Comparison of ENCODE assay signal across 7 mouse cellular contexts in genomic region chr9:64393914-64394596, GRCm38 (mm10). TPM values are rescaled to one million over a fixed set of nuclear protein-coding genes. Genes with fewer than 3 reads are reported as not detected.
DNase-seq lines count a peak whose midpoint lies in the region; ATAC-seq and TF ChIP-seq lines count a peak whose summit lies in the region.

No protein-coding gene starts in this region.

- 43% methylated on average over 5 of the region's 5 CpGs for WGBS in lung, embryonic 16.5 days

- no peak overlapping the region for H3K9ac ChIP-seq in ES-E14 (ENCODE audit: insufficient read depth, low read depth, low read length, poor library complexity, severe bottlenecking)
- no peak overlapping the region for H3K9ac ChIP-seq in lung, embryonic 16.5 days (ENCODE audit: low read length)

- H3K27ac ChIP-seq in ES-E14 (ENCODE audit: insufficient read depth, low read depth, low read length, poor library complexity, severe bottlenecking) = no peak overlapping the region
- H3K27ac ChIP-seq in lung, embryonic 16.5 days (ENCODE audit: low read length) = peak overlapping the region; percentile 51

- no peaks in the 10 kb centered on the region for H3K36me3 ChIP-seq in ES-E14 (ENCODE audit: control insufficient read depth, insufficient read depth, low read length, poor library complexity, severe bottlenecking)
- no peaks in the 10 kb centered on the region for H3K36me3 ChIP-seq in lung, embryonic 16.5 days (ENCODE audit: control insufficient read depth, insufficient read depth, low read length)

- DNase-seq in A20 (ENCODE audit: low read depth, low spot score) (peak; percentile 64), ES-E14 (ENCODE audit: low read depth, low spot score) (no peak)
- DNase-seq in cerebellum, adult 18-20 months = peak; percentile 82 to 87
- DNase-seq in gastrocnemius, postnatal 10 days = peak; percentile 75
- DNase-seq in kidney, postnatal 14 days = peak; percentile 83
- peak; percentile 57 for DNase-seq in spleen, adult 12 weeks (ENCODE audit: low spot score)

- H3K4me1 ChIP-seq in ES-E14 (ENCODE audit: control insufficient read depth in 2 of 2, insufficient read depth in 2 of 2, low read length in 2 of 2, poor library complexity in 1 of 2) = peaks cover 5 to 18% of the 10 kb centered on the region in 2 experiments
- peaks cover 5% of the 10 kb centered on the region; the same call in 1 of the 2 replicates for H3K4me1 ChIP-seq in lung, embryonic 16.5 days (replicated peaks; ENCODE audit: control insufficient read depth, insufficient read depth, low read length)

- no peak overlapping the region for H3K4me3 ChIP-seq in ES-E14 (ENCODE audit: insufficient read depth in 1 of 2, low read depth in 1 of 2, low read length in 2 of 2, poor library complexity in 1 of 2, severe bottlenecking in 1 of 2)
- H3K4me3 ChIP-seq in lung, embryonic 16.5 days (ENCODE audit: low read length) = no peak overlapping the region

- peaks cover 3% of the 10 kb centered on the region; the same call in 1 of the 2 replicates for H3K27me3 ChIP-seq in lung, embryonic 16.5 days (ENCODE audit: control insufficient read depth, insufficient read depth, low read depth, low read length)

- no peaks in the 10 kb centered on the region for H3K9me3 ChIP-seq in ES-E14 (ENCODE audit: control insufficient read depth, insufficient read depth, low read depth, low read length)
- H3K9me3 ChIP-seq in lung, embryonic 16.5 days (ENCODE audit: control insufficient read depth, low read length) = no peaks in the 10 kb centered on the region

- ATAC-seq in lung, embryonic 16.5 days (ENCODE audit: low read depth) = peak; percentile 72

- in situ Hi-C loops in ES-E14 (cut with MboI; ENCODE audit: low sequenced_read_pairs in 2 of 2, unreplicated experiment in 2 of 2) = no loop called here

- H3K4me2 ChIP-seq in lung, embryonic 16.5 days (ENCODE audit: low read depth, low read length) = no peak overlapping the region

TF ChIP-seq in ES-E14, 5 proteins besides CTCF, POLR2A, EP300 and RAD21:
- TF ChIP-seq ZC3H11A (IDR thresholded peaks at IDR 0.05; ENCODE audit: borderline replicate concordance, low read depth, low read length) (peak; percentile 51), MAFK (IDR thresholded peaks at IDR 0.05; ENCODE audit: insufficient read depth, low read depth, low read length) (no peak)

RNA-seq across cellular contexts. Expression of gene Megf11, which starts 8.6 kb away (rescaled TPM):
- total RNA-seq in ES-E14 (2012; rRNA removed) = 7.5 and 12.5 TPM in 2 replicates
- total RNA-seq in gastrocnemius, postnatal 10 days (2021) = 1 to 10 TPM in 1 of 2 experiments, under 1 TPM in 1; 0.38 to 1.5 TPM
- polyA plus RNA-seq in lung, embryonic 16.5 days (2015; fragmentation: Nextera tagmentation; extraction: Ambion mirVana) = 1.2 and 1.3 TPM in 2 replicates

RNA-seq across cellular contexts. Expression of gene Dis3l, which starts 53.0 kb away (rescaled TPM):
- 10.1 and 11.2 TPM in 2 replicates for total RNA-seq in ES-E14 (2012; rRNA removed)
- total RNA-seq in gastrocnemius, postnatal 10 days (2021) = 10 to 100 TPM; 12.6 to 16.7 TPM
- 20.9 and 21.4 TPM in 2 replicates for polyA plus RNA-seq in lung, embryonic 16.5 days (2015; fragmentation: Nextera tagmentation; extraction: Ambion mirVana)
